Mouse (Mus musculus) spleen, adult 10 weeks (tissue): ENCODE measurements around the gene Zfp426. TPM values are rescaled to one million over a fixed set of nuclear protein-coding genes. Genes with fewer than 3 reads are reported as not detected.

ENCODE experiments used
- polyA plus RNA-seq: library from polyadenylated mRNA; stranded (reverse); fragments of 350-450 nt; fragmentation: Illumina TruSeq; extraction: RNeasy Lipid Tissue Mini Kit (QIAGEN cat#74804); gene quantifications from one replicate; pipeline ENCODE4 v1.2.3, GENCODE M21; 2015; ENCODE audit warnings: low replicate concordance; ENCODE audit not compliant: insufficient read depth

The Zfp426 gene
- polyA plus RNA-seq, result 44.9 TPM

GRCm38 (mm10) chr9:20492527-20493233, at the start of gene Zfp426:
Gene Zfp426, minus strand, starts transcription at chr9:20492746.

GRCm38 (mm10) chr9:20521306-20521957, 28.9 kb upstream of the Zfp426 start, which contains the start of gene Zfp266:
Gene Zfp266, minus strand, starts transcription at chr9:20521417.

GRCm38 (mm10) chr9:20459377-20460317, 32.9 kb downstream of the Zfp426 start, which contains the start of gene Zfp26:
Gene Zfp26, minus strand, starts transcription at chr9:20460162.

Other genes starting within 250 kb of the Zfp426 start
- not detected for gene Olfr39, start 210.4 kb downstream of the Zfp426 start, polyA plus RNA-seq
- not detected for gene Olfr873, start 194.2 kb downstream of the Zfp426 start, polyA plus RNA-seq
- not detected for gene Olfr18, start 156.7 kb downstream of the Zfp426 start, polyA plus RNA-seq
- gene Zfp560, start 107.6 kb downstream of the Zfp426 start, polyA plus RNA-seq, result 18.1 TPM
- 32.2 TPM for gene Zfp26, start 32.6 kb downstream of the Zfp426 start, polyA plus RNA-seq
- 33.8 TPM for gene Zfp266, start 28.7 kb upstream of the Zfp426 start, polyA plus RNA-seq
- 14.9 TPM for gene Zfp846, start 88.5 kb upstream of the Zfp426 start, polyA plus RNA-seq
- 294 TPM for gene Ubl5, start 150.1 kb upstream of the Zfp426 start, polyA plus RNA-seq
- gene Fbxl12, start 152.0 kb upstream of the Zfp426 start, polyA plus RNA-seq, result 55.6 TPM
- gene Pin1, start 159.3 kb upstream of the Zfp426 start, polyA plus RNA-seq, result 4.3 TPM